Mouse (Mus musculus): ENCODE data around the gene Sumf1. TPM values are rescaled to one million over a fixed set of nuclear protein-coding genes. Genes with fewer than 3 reads are reported as not detected.

The Sumf1 gene
- polyA plus RNA-seq, 1 experiment from 2014 or later = 13.8 TPM

GRCm38 (mm10) chr6:108190690-108191089 is 5.3 kb upstream of the Sumf1 start:
- H3K4me1 ChIP-seq (ENCODE audit: control insufficient read depth, insufficient read depth, low read depth, low read length) = no peaks in the 10 kb centered on the region
- no peak for ATAC-seq
- H3K27me3 ChIP-seq (replicated peaks; ENCODE audit: control insufficient read depth, insufficient read depth, low read length) = 0 out of 2 replicates have a peak, but pooled peaks cover 2% of the 10 kb centered on the region
- H3K4me2 ChIP-seq (ENCODE audit: low read length) = no peak overlapping the region
- no peaks in the 10 kb centered on the region for H3K36me3 ChIP-seq (ENCODE audit: control insufficient read depth, insufficient read depth, low read length)
- WGBS = 94% methylated on average over 1 of the region's 1 CpGs
- no peak overlapping the region for H3K27ac ChIP-seq (ENCODE audit: low read depth, low read length)
- no peak overlapping the region for H3K4me3 ChIP-seq (ENCODE audit: low read length)
- H3K9ac ChIP-seq (ENCODE audit: low read depth, low read length) = no peak overlapping the region
- no peaks in the 10 kb centered on the region for H3K9me3 ChIP-seq (ENCODE audit: control insufficient read depth, low read length)

GRCm38 (mm10) chr6:108185685-108186009 is 265 bp upstream of the Sumf1 start:
- no peak overlapping the region for H3K27ac ChIP-seq (ENCODE audit: low read depth, low read length)
- no peaks in the 10 kb centered on the region for H3K36me3 ChIP-seq (ENCODE audit: control insufficient read depth, insufficient read depth, low read length)
- H3K4me1 ChIP-seq (ENCODE audit: control insufficient read depth, insufficient read depth, low read depth, low read length) = peaks cover 6% of the 10 kb centered on the region
- 0 out of 2 replicates have a peak, but pooled peaks cover 2% of the 10 kb centered on the region for H3K27me3 ChIP-seq (replicated peaks; ENCODE audit: control insufficient read depth, insufficient read depth, low read length)
- peak overlapping the region; percentile 81 for H3K9ac ChIP-seq (ENCODE audit: low read depth, low read length)
- whole genome bisulfite sequencing = 11% methylated on average over 4 of the region's 4 CpGs
- H3K4me3 ChIP-seq (ENCODE audit: low read length) = peak overlapping the region; percentile 84
- no peak; the same call in 1 of the 2 replicates for ATAC-seq
- peak overlapping the region; percentile 94 for H3K4me2 ChIP-seq (ENCODE audit: low read length)
- H3K9me3 ChIP-seq (ENCODE audit: control insufficient read depth, low read length) = no peaks in the 10 kb centered on the region

- Histone ChIP-seq H3K4me3 (ENCODE audit: low read length) (no peak overlapping the region), H3K36me3 (ENCODE audit: control insufficient read depth, insufficient read depth, low read length) (no peaks in the 10 kb centered on the region), H3K4me1 (ENCODE audit: control insufficient read depth, insufficient read depth, low read depth, low read length) (no peaks in the 10 kb centered on the region), H3K4me2 (ENCODE audit: low read length) (no peak overlapping the region), H3K9me3 (ENCODE audit: control insufficient read depth, low read length) (no peaks in the 10 kb centered on the region), H3K9ac (ENCODE audit: low read depth, low read length) (no peak overlapping the region), H3K27me3 (replicated peaks; ENCODE audit: control insufficient read depth, insufficient read depth, low read length) (no peaks in the 10 kb centered on the region), H3K27ac (ENCODE audit: low read depth, low read length) (no peak overlapping the region)
- no peak for ATAC-seq
- WGBS = 93% methylated on average over 2 of the region's 2 CpGs
Measured at GRCm38 (mm10) chr6:108179087-108179486, 6.3 kb downstream of the Sumf1 start.

GRCm38 (mm10) chr6:108174181-108174580 is 11.2 kb downstream of the Sumf1 start:
- no peaks in the 10 kb centered on the region for H3K27me3 ChIP-seq (replicated peaks; ENCODE audit: control insufficient read depth, insufficient read depth, low read length)
- no peak overlapping the region for H3K9ac ChIP-seq (ENCODE audit: low read depth, low read length)
- H3K4me3 ChIP-seq (ENCODE audit: low read length) = no peak overlapping the region
- H3K4me1 ChIP-seq (ENCODE audit: control insufficient read depth, insufficient read depth, low read depth, low read length) = no peaks in the 10 kb centered on the region
- 93% methylated on average over 3 of the region's 3 CpGs for WGBS
- H3K36me3 ChIP-seq (ENCODE audit: control insufficient read depth, insufficient read depth, low read length) = peaks cover 6% of the 10 kb centered on the region; the same call in 1 of the 2 replicates
- H3K27ac ChIP-seq (ENCODE audit: low read depth, low read length) = no peak overlapping the region
- no peaks in the 10 kb centered on the region for H3K9me3 ChIP-seq (ENCODE audit: control insufficient read depth, low read length)
- no peak for ATAC-seq
- H3K4me2 ChIP-seq (ENCODE audit: low read length) = no peak overlapping the region

- peaks cover 6% of the 10 kb centered on the region; the same call in 1 of the 2 replicates for H3K36me3 ChIP-seq (ENCODE audit: control insufficient read depth, insufficient read depth, low read length)
- no peaks in the 10 kb centered on the region for H3K27me3 ChIP-seq (replicated peaks; ENCODE audit: control insufficient read depth, insufficient read depth, low read length)
- no peak overlapping the region for H3K4me3 ChIP-seq (ENCODE audit: low read length)
- no peak overlapping the region for H3K9ac ChIP-seq (ENCODE audit: low read depth, low read length)
- H3K9me3 ChIP-seq (ENCODE audit: control insufficient read depth, low read length) = no peaks in the 10 kb centered on the region
- WGBS = 96% methylated on average over 1 of the region's 1 CpGs
- no peak overlapping the region for H3K4me2 ChIP-seq (ENCODE audit: low read length)
- no peaks in the 10 kb centered on the region for H3K4me1 ChIP-seq (ENCODE audit: control insufficient read depth, insufficient read depth, low read depth, low read length)
- H3K27ac ChIP-seq (ENCODE audit: low read depth, low read length) = no peak overlapping the region
- ATAC-seq = no peak
Measured at GRCm38 (mm10) chr6:108172219-108172618, 13.2 kb downstream of the Sumf1 start.

GRCm38 (mm10) chr6:108169466-108169865 is 15.9 kb downstream of the Sumf1 start:
- H3K4me3 ChIP-seq (ENCODE audit: low read length) = no peak overlapping the region
- no peaks in the 10 kb centered on the region for H3K27me3 ChIP-seq (replicated peaks; ENCODE audit: control insufficient read depth, insufficient read depth, low read length)
- H3K4me1 ChIP-seq (ENCODE audit: control insufficient read depth, insufficient read depth, low read depth, low read length) = no peaks in the 10 kb centered on the region
- ATAC-seq = no peak
- no peaks in the 10 kb centered on the region for H3K9me3 ChIP-seq (ENCODE audit: control insufficient read depth, low read length)
- H3K36me3 ChIP-seq (ENCODE audit: control insufficient read depth, insufficient read depth, low read length) = peaks cover 6% of the 10 kb centered on the region; the same call in 1 of the 2 replicates
- no peak overlapping the region for H3K9ac ChIP-seq (ENCODE audit: low read depth, low read length)
- H3K27ac ChIP-seq (ENCODE audit: low read depth, low read length) = no peak overlapping the region
- H3K4me2 ChIP-seq (ENCODE audit: low read length) = no peak overlapping the region
- WGBS = 94% methylated on average over 3 of the region's 3 CpGs

GRCm38 (mm10) chr6:108168723-108169122 is 16.7 kb downstream of the Sumf1 start:
- H3K9me3 ChIP-seq (ENCODE audit: control insufficient read depth, low read length) = no peaks in the 10 kb centered on the region
- H3K36me3 ChIP-seq (ENCODE audit: control insufficient read depth, insufficient read depth, low read length) = peaks cover 6% of the 10 kb centered on the region; the same call in 1 of the 2 replicates
- no peak for ATAC-seq
- H3K9ac ChIP-seq (ENCODE audit: low read depth, low read length) = no peak overlapping the region
- no peak overlapping the region for H3K27ac ChIP-seq (ENCODE audit: low read depth, low read length)
- 94% methylated on average over 6 of the region's 6 CpGs for WGBS
- H3K4me1 ChIP-seq (ENCODE audit: control insufficient read depth, insufficient read depth, low read depth, low read length) = no peaks in the 10 kb centered on the region
- no peak overlapping the region for H3K4me3 ChIP-seq (ENCODE audit: low read length)
- no peaks in the 10 kb centered on the region for H3K27me3 ChIP-seq (replicated peaks; ENCODE audit: control insufficient read depth, insufficient read depth, low read length)
- no peak overlapping the region for H3K4me2 ChIP-seq (ENCODE audit: low read length)

- Histone ChIP-seq H3K27me3 (replicated peaks; ENCODE audit: control insufficient read depth, insufficient read depth, low read length) (no peaks in the 10 kb centered on the region), H3K4me3 (ENCODE audit: low read length) (no peak overlapping the region), H3K27ac (ENCODE audit: low read depth, low read length) (no peak overlapping the region), H3K9me3 (ENCODE audit: control insufficient read depth, low read length) (no peaks in the 10 kb centered on the region), H3K4me2 (ENCODE audit: low read length) (no peak overlapping the region), H3K36me3 (ENCODE audit: control insufficient read depth, insufficient read depth, low read length) (peaks cover 6% of the 10 kb centered on the region; the same call in 1 of the 2 replicates), H3K4me1 (ENCODE audit: control insufficient read depth, insufficient read depth, low read depth, low read length) (no peaks in the 10 kb centered on the region), H3K9ac (ENCODE audit: low read depth, low read length) (no peak overlapping the region)
- no peak for ATAC-seq
- 78% methylated on average over 7 of the region's 7 CpGs for WGBS
Measured at GRCm38 (mm10) chr6:108167946-108168680, 17.3 kb downstream of the Sumf1 start.

GRCm38 (mm10) chr6:108165598-108165997 is 19.8 kb downstream of the Sumf1 start:
- no peak for ATAC-seq
- no peaks in the 10 kb centered on the region; the same call in 1 of the 2 replicates for H3K36me3 ChIP-seq (ENCODE audit: control insufficient read depth, insufficient read depth, low read length)
- no peak overlapping the region for H3K27ac ChIP-seq (ENCODE audit: low read depth, low read length)
- no peaks in the 10 kb centered on the region for H3K4me1 ChIP-seq (ENCODE audit: control insufficient read depth, insufficient read depth, low read depth, low read length)
- no peaks in the 10 kb centered on the region for H3K9me3 ChIP-seq (ENCODE audit: control insufficient read depth, low read length)
- no peak overlapping the region for H3K4me3 ChIP-seq (ENCODE audit: low read length)
- no peak overlapping the region for H3K9ac ChIP-seq (ENCODE audit: low read depth, low read length)
- no peak overlapping the region for H3K4me2 ChIP-seq (ENCODE audit: low read length)
- H3K27me3 ChIP-seq (replicated peaks; ENCODE audit: control insufficient read depth, insufficient read depth, low read length) = no peaks in the 10 kb centered on the region
- 88% methylated on average over 2 of the region's 2 CpGs for WGBS
